Mouse (Mus musculus) small intestine, adult 2 months (tissue): ENCODE measurements at regions not wholly inside any gene's neighbourhood (a gene's known extent, or its start where the extent isn't known, plus 50 kb on each side); places are given as distances from the start of the nearest gene placed in this dataset.

ENCODE experiments used
- CTCF ChIP-seq: fragments of 200-500 bp; IDR thresholded peaks from 2 replicates; pipeline ENCODE4 v1.5.1; 2012; ENCODE audit warnings: low read depth, mild to moderate bottlenecking, control low read depth, inconsistent platforms, low read length, moderate library complexity, mixed read lengths; ENCODE audit not compliant: insufficient replicate concordance, insufficient read length; ENCODE audit errors: extremely low read depth
- POLR2A ChIP-seq: fragments of 200-500 bp; IDR thresholded peaks from 2 replicates; pipeline ENCODE4 v1.6.1; 2012; ENCODE audit warnings: low read depth, mild to moderate bottlenecking, control low read depth, inconsistent platforms, low read length, moderate library complexity

- TF ChIP-seq CTCF, result no peak
- no peak for TF ChIP-seq POLR2A
Observed at GRCm38 (mm10) chr11:114303636-114304354, 236.9 kb upstream of the Sdk2 start.
